Mouse (Mus musculus) forebrain, embryonic 10.5 days (tissue): ENCODE data around the gene Foxn2. TPM values are rescaled to one million over a fixed set of nuclear protein-coding genes. Genes with fewer than 3 reads are reported as not detected.
"Not testable (repeated sequence)": the region's sequence is repeated elsewhere in the genome, so short reads cannot be mapped to it uniquely, and the experiment has no call there.

Source experiments
- DNase-seq: peaks from one replicate; pipeline ENCODE4 v3.0.0-alpha.2; 2017; ENCODE audit warnings: low spot score; ENCODE audit errors: extremely low spot score
- H3K27ac ChIP-seq: fragments of 300-500 bp; sonication (generic); 2 replicates; pipeline ENCODE4 v1.5.1; 2016; ENCODE audit warnings: mild to moderate bottlenecking
- H3K27me3 ChIP-seq: fragments of 300-500 bp; sonication (generic); 2 replicates; pipeline ENCODE4 v1.6.1; 2016; ENCODE audit warnings: mild to moderate bottlenecking; ENCODE audit not compliant: poor library complexity, severe bottlenecking
- H3K36me3 ChIP-seq: fragments of 300-500 bp; sonication (generic); replicated peaks from 2 replicates; pipeline ENCODE4 v1.6.1; 2016; ENCODE audit warnings: mild to moderate bottlenecking, moderate library complexity
- H3K4me1 ChIP-seq: fragments of 300-500 bp; sonication (generic); 2 replicates; pipeline ENCODE4 v1.6.1; 2016
- H3K4me3 ChIP-seq: fragments of 300-500 bp; sonication (generic); 2 replicates; pipeline ENCODE4 v1.5.1; 2016; ENCODE audit warnings: mild to moderate bottlenecking, moderate library complexity
- H3K9me3 ChIP-seq: fragments of 300-500 bp; sonication (generic); 2 replicates; pipeline ENCODE4 v1.6.1; 2016; ENCODE audit warnings: mild to moderate bottlenecking, moderate library complexity
- WGBS: fragments of 180-500 bp; shearing (Covaris S2); methylation state at CpG from one replicate; pipeline ENCODE4 v1.1.7; 2016; 5-methylcytosine and 5-hydroxymethylcytosine counted together
- polyA plus RNA-seq: library from polyadenylated mRNA; unstranded; fragments of >200 nt; fragmentation: Nextera tagmentation; extraction: Ambion mirVana; gene quantifications from 2 replicates; pipeline ENCODE4 v1.2.1, GENCODE M21; 2016

The Foxn2 gene
- polyA plus RNA-seq, 1 experiment from 2014 or later: 14.5 TPM

- WGBS: 83% methylated on average over 2 of the region's 2 CpGs
- H3K4me1 ChIP-seq: no peaks in the 10 kb centered on the region
- H3K4me3 ChIP-seq: no peak overlapping the region
- no peaks in the 10 kb centered on the region for H3K27me3 ChIP-seq
- peaks cover 4% of the 10 kb centered on the region; the same call in 1 of the 2 replicates for H3K9me3 ChIP-seq
- H3K27ac ChIP-seq: no peak overlapping the region
- H3K36me3 ChIP-seq: peaks cover 18% of the 10 kb centered on the region
- DNase-seq: no peak
These were observed 19.0 kb downstream of the Foxn2 start for GRCm38 (mm10) chr17:88459516-88459915.

DNA sequence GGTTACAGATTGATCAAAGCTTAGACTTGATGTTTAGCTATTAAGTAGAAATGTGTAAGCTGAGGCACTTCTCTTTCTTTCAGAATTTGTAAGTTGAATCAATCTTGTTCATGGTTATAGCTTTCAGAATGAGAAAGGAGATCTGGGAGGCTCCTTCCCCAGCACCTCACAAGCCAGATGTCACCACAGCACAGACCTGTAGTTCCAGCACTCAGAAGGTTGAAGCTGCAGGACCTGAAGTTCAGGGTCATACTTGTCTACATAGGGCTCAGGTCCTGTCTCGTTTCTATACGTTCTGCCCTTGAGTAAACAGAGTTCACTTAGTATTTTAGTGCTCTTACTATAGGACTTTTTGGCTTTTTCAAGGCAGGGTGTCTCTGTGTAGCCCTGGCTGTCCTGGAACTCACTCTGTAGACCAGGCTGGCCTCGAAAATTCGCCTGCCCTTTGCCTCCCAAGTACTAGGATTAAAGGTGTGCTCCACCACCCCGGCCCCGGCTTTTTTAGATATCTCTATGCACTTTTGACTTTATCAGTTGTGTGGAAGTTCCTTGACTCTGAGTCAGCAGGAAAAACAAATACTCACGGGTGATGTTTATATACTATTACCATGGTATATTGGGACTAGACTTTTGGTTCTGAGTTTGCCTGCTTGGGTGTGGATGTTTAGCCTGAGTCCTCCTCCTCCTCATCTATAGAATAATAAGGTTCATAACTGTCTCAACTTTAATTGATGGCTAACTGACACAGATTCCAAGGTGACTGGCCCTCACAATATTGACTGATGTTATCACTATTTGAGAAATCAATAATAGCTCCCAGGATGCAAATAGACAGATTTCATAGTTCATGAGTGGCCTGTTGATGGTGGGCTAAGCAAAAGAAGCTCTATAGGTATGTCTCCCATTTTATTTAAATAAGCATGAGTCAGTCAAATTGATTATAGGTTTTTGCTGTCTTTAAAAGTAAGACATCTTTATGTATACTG lies 19.7 kb downstream of the Foxn2 start:
- no peaks in the 10 kb centered on the region for H3K4me1 ChIP-seq
- H3K9me3 ChIP-seq: peaks cover 4% of the 10 kb centered on the region; the same call in 1 of the 2 replicates
- peaks cover 25% of the 10 kb centered on the region for H3K36me3 ChIP-seq
- H3K27me3 ChIP-seq: no peaks in the 10 kb centered on the region
- no peak overlapping the region for H3K4me3 ChIP-seq
- WGBS: 91% methylated on average over 7 of the region's 7 CpGs
- H3K27ac ChIP-seq: no peak overlapping the region
- DNase-seq: no peak

GRCm38 (mm10) chr17:88462658-88463057 lies 22.1 kb downstream of the Foxn2 start:
- no peaks in the 10 kb centered on the region for H3K4me1 ChIP-seq
- H3K27me3 ChIP-seq: no peaks in the 10 kb centered on the region
- peaks cover 48% of the 10 kb centered on the region for H3K36me3 ChIP-seq
- no peak overlapping the region for H3K4me3 ChIP-seq
- DNase-seq: no peak
- no peaks in the 10 kb centered on the region; the same call in 1 of the 2 replicates for H3K9me3 ChIP-seq
- H3K27ac ChIP-seq: no peak overlapping the region
- WGBS: 93% methylated on average over 5 of the region's 5 CpGs

DNA sequence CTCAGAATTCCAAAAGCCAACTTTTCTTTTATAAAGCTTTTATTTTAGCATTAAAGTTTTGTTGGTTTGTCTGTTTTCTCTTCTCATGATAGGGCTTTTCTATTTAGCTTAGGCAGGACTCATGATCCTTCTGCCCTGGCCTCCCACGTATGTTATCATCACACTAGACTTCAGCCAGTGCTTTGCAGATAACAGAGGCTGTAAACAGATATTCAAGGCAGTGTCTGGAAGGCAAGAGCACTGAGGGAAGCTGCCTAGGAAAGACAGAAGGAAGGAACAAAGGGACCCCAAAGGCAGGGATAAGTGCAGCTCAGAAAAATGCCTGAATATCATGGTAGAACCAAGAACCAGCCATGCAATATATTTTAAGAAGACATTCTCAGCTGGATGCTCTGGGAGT lies 26.1 kb downstream of the Foxn2 start:
- DNase-seq: no peak
- WGBS: 95% methylated on average over 1 of the region's 1 CpGs
- H3K36me3 ChIP-seq: peaks cover 85% of the 10 kb centered on the region
- H3K9me3 ChIP-seq: peaks cover 11% of the 10 kb centered on the region; the same call in 1 of the 2 replicates
- H3K27me3 ChIP-seq: no peaks in the 10 kb centered on the region
- H3K4me3 ChIP-seq: no peak overlapping the region
- H3K4me1 ChIP-seq: no peaks in the 10 kb centered on the region
- H3K27ac ChIP-seq: no peak overlapping the region

- Histone ChIP-seq H3K27me3 (no peaks in the 10 kb centered on the region), H3K4me1 (no peaks in the 10 kb centered on the region), H3K27ac (no peak overlapping the region), H3K9me3 (peaks cover 11% of the 10 kb centered on the region; the same call in 1 of the 2 replicates), H3K36me3 (peaks cover 86% of the 10 kb centered on the region), H3K4me3 (no peak overlapping the region)
- DNase-seq: no peak
- WGBS: 96% methylated on average over 6 of the region's 6 CpGs
These were observed 27.2 kb downstream of the Foxn2 start for GRCm38 (mm10) chr17:88467696-88468095.

GRCm38 (mm10) chr17:88468655-88469398 lies 28.3 kb downstream of the Foxn2 start:
- H3K4me3 ChIP-seq, DNase-seq, H3K27ac ChIP-seq, H3K27me3 ChIP-seq, H3K4me1 ChIP-seq: not testable (repeated sequence)
- H3K36me3 ChIP-seq: peaks cover 76% of the 10 kb centered on the region
- H3K9me3 ChIP-seq: peaks cover 11% of the 10 kb centered on the region; the same call in 1 of the 2 replicates
- WGBS: 99% methylated on average over 5 of the region's 5 CpGs

- Histone ChIP-seq H3K27ac (no peak overlapping the region), H3K4me1 (no peaks in the 10 kb centered on the region), H3K36me3 (peaks cover 58% of the 10 kb centered on the region), H3K4me3 (no peak overlapping the region), H3K27me3 (no peaks in the 10 kb centered on the region), H3K9me3 (peaks cover 11% of the 10 kb centered on the region; the same call in 1 of the 2 replicates)
- 83% methylated on average over 2 of the region's 2 CpGs for WGBS
- DNase-seq: no peak
These were observed 33.3 kb downstream of the Foxn2 start for GRCm38 (mm10) chr17:88473766-88474165.

- Histone ChIP-seq H3K27me3 (no peaks in the 10 kb centered on the region), H3K4me1 (no peaks in the 10 kb centered on the region), H3K9me3 (no peaks in the 10 kb centered on the region), H3K27ac (no peak overlapping the region), H3K4me3 (no peak overlapping the region), H3K36me3 (peaks cover 36% of the 10 kb centered on the region)
- WGBS: 93% methylated on average over 7 of the region's 7 CpGs
- DNase-seq: no peak
These were observed 36.7 kb downstream of the Foxn2 start for GRCm38 (mm10) chr17:88477165-88477564.

DNA sequence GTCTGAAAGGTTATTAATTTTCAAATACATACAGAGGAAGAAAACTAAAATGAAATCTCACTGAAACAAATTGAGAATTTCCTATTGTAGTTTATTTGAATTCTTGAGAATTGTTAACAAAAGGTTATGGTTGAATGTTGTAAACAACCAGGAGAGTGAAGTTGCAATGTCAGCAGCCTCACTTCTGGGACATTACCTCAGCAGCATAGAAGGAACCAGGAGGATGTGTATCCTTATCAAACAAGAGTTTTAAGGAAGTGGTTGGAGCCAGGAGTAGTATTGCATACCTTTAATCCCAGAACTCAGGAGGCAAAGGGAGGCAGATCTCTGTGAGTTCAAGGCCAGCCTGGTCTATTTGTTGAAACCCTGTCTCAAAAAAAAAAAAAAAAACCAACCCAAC lies 37.2 kb downstream of the Foxn2 start:
- Histone ChIP-seq H3K4me3 (no peak overlapping the region), H3K36me3 (peaks cover 35% of the 10 kb centered on the region), H3K9me3 (no peaks in the 10 kb centered on the region), H3K4me1 (no peaks in the 10 kb centered on the region), H3K27ac (no peak overlapping the region), H3K27me3 (no peaks in the 10 kb centered on the region)
- no peak for DNase-seq

GRCm38 (mm10) chr17:88479040-88479439 lies 38.5 kb downstream of the Foxn2 start:
- no peaks in the 10 kb centered on the region for H3K9me3 ChIP-seq
- H3K27ac ChIP-seq: no peak overlapping the region
- DNase-seq: no peak
- no peaks in the 10 kb centered on the region for H3K27me3 ChIP-seq
- H3K36me3 ChIP-seq: peaks cover 35% of the 10 kb centered on the region
- H3K4me3 ChIP-seq: no peak overlapping the region
- H3K4me1 ChIP-seq: no peaks in the 10 kb centered on the region
- 90% methylated on average over 13 of the region's 13 CpGs for WGBS

GRCm38 (mm10) chr17:88480369-88480768 lies 39.9 kb downstream of the Foxn2 start:
- Histone ChIP-seq H3K27me3 (no peaks in the 10 kb centered on the region), H3K36me3 (peaks cover 33% of the 10 kb centered on the region), H3K4me3 (no peak overlapping the region), H3K9me3 (no peaks in the 10 kb centered on the region), H3K27ac (no peak overlapping the region), H3K4me1 (0 out of 2 replicates have a peak, but pooled peaks cover 2% of the 10 kb centered on the region)
- 94% methylated on average over 10 of the region's 10 CpGs for WGBS
- DNase-seq: no peak

DNA sequence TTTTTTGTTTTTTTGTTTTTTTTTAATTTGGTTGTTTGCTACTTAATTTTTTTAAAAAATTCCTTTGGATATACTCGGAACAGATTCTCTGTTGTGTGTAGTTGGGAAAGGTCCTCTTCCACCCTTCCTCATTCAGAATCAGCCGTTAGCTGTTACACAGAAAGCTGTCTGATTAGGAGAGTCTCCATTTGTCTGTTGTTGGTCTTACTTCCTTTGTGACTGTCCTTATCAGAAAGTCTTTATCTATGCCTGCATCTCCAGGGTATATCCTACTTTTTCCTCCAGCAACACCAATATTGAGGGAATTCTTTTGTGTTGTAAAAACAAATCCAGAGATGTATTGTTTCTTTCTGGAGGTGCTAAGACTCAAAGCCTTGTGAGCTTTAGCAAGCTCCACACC lies 40.6 kb downstream of the Foxn2 start:
- peaks cover 29% of the 10 kb centered on the region for H3K36me3 ChIP-seq
- H3K27ac ChIP-seq: no peak overlapping the region
- 90% methylated on average over 2 of the region's 2 CpGs for WGBS
- 0 out of 2 replicates have a peak, but pooled peaks cover 2% of the 10 kb centered on the region for H3K4me1 ChIP-seq
- H3K4me3 ChIP-seq: no peak overlapping the region
- DNase-seq: no peak
- H3K9me3 ChIP-seq: no peaks in the 10 kb centered on the region
- no peaks in the 10 kb centered on the region for H3K27me3 ChIP-seq

- DNase-seq: no peak
- peaks cover 29% of the 10 kb centered on the region for H3K36me3 ChIP-seq
- 95% methylated on average over 3 of the region's 3 CpGs for WGBS
- H3K27ac ChIP-seq: no peak overlapping the region
- no peaks in the 10 kb centered on the region for H3K27me3 ChIP-seq
- 0 out of 2 replicates have a peak, but pooled peaks cover 2% of the 10 kb centered on the region for H3K4me1 ChIP-seq
- H3K9me3 ChIP-seq: no peaks in the 10 kb centered on the region
- H3K4me3 ChIP-seq: no peak overlapping the region
These were observed 41.1 kb downstream of the Foxn2 start for GRCm38 (mm10) chr17:88481587-88481986.
